Mouse (Mus musculus) layer of hippocampus, postnatal 25 days (tissue): ENCODE results near the gene Gsta2. TPM values are rescaled to one million over a fixed set of nuclear protein-coding genes. Genes with fewer than 3 reads are reported as not detected.
A peak's percentile ranks its signal among the peaks of the same experiment; 100 is the strongest.
"Not testable (repeated sequence)": the region's sequence is repeated elsewhere in the genome, so short reads cannot be mapped to it uniquely, and the experiment has no call there.

Experiments
- DNase-seq, 2 experiments: peaks; one replicate each; pipeline ENCODE4 v3.0.0; 2022; ENCODE audit warnings: mixed read lengths in 2 of 2, low spot score in 1 of 2; ENCODE audit errors: extremely low spot score in 1 of 2
- total RNA-seq, 2 experiments: library from RNA; stranded (reverse); gene quantifications; 2 replicates each; pipeline ENCODE4 v1.2.3; 2021

The Gsta2 gene
- total RNA-seq, 2 experiments from 2014 or later = not detected

DNA sequence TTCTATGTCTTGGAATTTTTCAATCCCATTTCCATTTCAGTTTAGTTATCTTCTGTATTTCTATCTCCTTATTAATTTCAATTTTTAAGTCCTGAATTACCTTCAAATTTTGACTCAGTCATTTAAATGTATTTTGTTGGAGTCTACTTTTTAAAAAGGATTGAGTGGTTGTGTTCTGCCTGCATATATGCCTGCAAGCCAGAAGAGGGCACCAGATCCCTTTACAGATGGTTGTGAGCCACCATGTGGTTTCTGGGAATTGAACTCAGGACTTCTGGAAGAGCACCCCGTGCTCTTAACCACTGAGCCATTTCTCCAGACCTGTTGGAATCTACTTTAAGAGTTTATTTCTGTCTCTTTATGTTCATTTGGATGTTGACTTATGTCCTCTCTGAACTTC is 36.1 kb downstream of the Gsta2 start:
- no peak for DNase-seq

DNA sequence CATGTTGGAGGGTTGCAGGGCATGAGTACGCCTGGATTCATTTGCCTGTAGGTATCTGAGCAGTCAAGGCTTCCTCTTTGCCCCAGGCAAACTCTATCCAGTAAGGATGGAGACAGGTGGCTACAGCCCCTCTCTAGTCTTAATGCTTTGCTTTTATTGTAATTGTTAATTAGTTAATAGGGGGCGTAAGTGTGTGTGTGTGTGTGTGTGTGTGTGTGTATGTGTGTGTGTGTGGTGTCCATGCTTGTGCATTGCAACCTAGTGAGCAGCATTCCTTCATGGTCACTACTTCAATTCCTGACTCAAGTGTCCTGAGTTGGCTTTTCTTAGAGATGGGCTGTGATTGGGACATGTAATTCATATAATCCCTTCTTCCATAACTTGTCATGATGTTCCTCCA is 40.9 kb downstream of the Gsta2 start, which contains the start of gene Omt2a:
Gene Omt2a (minus strand): TSS at position 101 of the 400 bp plus-strand sequence.
- DNase-seq = no peak

DNA sequence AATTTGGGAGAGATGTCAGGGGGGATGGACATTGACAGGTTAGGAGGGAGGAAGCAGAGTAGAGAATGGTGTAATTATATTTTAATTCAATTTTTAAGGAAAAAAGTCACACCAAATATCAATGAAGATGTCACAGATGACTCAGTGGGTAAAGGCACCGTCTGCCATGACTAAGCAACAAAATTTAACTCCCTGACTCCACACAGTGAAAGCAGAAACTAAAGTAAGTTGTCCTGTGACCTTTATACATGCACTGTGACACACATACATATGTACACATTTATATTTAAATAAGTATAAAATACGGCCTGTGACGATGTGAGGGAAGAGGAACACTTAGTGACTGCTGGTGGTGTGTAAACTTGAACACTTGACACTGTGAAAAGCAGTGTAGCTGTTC is 47.5 kb downstream of the Gsta2 start:
- not testable (repeated sequence) for DNase-seq

DNA sequence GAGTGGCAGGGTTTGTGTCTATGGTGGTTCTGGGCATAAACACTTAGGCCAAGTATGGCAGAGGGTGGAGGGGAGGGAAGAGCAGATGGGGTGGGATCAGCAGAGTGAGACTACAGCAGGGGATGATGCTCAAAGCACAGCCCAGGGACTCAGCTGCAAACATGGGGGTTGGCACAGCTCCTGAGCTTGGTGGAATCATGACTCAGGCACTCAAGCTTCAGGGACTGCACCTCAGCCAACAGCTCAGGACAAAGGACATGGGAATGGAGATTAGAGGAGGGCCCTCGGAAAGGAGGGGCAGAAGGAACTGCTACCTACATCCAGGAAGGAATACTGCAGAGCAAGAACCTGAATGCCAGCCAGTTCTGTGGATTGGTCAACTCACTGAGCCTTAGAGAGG is 56.4 kb downstream of the Gsta2 start:
- not testable (repeated sequence) for DNase-seq

DNA sequence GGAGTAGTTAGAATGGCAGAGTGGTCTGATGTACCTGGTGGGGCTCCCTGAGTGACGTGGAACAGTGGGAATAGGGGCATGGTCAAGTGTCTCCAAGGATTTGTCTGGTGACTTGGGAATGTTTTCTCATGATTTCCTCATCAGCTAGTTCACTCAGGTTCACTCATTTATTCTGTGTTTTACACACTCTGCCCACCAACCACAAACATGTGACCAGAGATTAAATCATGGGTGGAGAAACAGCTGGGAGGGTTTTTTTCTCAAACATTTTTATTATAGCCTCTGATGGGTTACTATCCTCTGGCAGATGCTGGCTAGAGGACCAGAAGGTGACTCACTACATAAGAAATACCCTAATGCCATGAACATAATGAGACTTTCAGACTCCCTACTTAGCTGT is 57.4 kb downstream of the Gsta2 start:
- DNase-seq = no peak

DNA sequence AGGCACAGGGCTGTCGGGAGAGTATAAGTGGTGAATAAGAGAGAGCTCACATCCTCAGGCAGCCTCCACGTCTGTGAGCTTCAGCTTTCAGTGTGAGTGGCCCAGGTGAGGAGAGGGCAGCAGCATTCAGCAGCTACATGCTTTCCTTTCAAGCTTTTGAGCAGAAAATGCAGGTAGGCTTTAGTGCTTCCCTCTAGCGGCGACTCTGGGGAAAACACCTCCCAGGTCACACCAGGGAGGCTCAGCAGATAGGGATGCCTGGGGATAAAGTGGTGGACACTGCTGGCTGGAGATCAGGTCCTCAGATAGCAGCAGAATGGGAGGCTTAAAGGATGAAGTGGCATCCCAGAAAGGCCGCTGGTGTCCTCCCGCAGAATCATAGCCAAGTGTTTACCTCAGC is 59.5 kb downstream of the Gsta2 start:
- DNase-seq = peak in 1 of 2 experiments; percentile 57

DNA sequence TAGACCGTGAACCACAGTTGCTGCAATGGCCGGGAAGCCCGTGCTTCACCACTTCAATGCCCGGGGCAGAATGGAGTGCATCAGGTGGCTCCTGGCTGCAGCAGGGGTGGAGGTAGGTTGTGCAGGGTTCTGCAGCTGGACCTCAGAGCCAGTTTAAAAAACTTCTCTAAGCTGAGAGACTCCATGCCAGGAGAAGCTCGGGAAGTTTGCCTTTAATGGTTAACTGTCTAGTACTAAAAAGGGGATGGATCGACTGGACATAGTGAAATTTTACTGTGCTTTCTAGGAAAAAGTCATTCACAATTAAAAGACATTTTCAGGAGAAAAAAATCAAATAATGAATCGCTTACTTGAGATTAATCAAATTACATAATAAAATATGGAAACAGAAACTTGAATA is 60.8 kb downstream of the Gsta2 start:
- DNase-seq = not testable (repeated sequence)

DNA sequence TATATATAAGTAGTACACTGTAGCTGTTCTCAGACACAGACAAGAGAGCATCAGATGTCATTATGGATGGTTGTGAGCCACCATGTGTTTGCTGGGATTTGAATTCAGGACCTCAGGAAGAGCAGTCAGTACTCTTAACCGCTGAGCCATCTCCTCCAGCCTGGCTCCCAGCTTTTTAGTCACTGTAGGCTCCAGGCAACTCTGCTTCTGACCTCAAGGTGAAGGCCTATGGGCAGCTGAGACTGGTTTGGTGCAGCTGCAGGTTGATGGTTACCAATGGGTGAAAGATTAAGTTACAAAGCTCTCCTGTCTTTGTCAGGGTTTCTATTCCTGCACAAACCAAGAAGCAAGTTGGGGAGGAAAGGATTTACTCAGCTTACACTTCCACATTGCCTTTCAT is 61.9 kb downstream of the Gsta2 start:
- DNase-seq = not testable (repeated sequence)

DNA sequence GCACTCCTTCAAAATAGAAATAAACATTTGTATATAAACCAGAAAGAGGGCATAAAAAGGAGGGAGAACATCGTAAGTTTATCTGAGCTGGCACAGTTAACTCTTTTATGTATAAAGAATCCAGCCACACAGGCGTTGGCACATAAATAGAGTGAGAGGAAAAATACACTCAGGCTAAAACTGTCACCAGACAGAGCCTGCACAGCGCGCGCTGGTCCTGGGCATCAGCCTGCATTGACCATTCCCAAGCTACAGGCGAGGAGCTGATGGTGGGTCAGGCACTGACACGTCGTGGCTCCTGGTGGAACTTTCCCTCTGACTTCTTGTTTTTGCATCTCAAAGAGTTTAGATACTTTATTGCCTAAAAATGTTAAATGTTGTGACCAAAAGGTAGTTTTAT is 63.1 kb downstream of the Gsta2 start:
- not testable (repeated sequence) for DNase-seq

DNA sequence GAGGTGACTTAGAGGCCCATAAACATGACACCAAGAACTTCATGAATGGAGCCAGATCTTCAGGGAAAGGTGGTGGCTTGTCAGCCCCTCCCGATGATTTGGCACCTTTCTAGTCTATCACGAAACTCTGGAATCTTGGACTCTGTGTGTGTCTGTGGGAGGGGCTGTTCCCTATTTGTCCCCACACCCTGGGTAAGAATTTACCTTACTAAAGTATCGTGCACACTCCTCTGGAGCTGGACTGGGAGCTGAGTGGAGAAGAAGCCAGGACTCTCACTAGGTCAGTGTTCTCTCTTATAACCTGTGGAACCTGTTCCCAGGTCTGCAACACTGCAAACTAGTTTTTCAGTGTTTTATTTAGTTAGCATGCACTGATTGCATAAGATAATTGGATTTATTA is 65.9 kb downstream of the Gsta2 start, which contains the start of gene Gm10639:
Gene Gm10639 (plus strand): TSS at position 201 of the 400 bp plus-strand sequence.
- DNase-seq = not testable (repeated sequence)

DNA sequence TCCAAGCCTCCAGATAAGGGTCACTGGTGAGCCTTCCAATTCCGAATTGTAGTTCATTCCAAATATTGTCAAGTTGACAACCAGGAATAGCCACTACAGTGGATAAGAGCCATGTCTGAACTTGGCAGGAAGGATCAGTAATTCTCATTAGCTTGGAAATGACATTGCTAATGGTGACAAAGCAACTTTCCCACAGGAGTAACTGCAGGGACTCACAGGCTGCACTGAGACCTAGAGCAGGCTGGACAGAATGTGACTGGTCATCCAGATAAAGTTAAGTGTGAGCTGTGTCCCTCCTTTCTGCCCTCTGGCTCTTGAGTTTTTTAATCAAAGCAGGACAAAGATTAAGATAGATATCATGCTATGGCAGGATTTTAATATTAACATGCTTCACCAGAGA is 66.5 kb downstream of the Gsta2 start:
- DNase-seq = not testable (repeated sequence)

DNA sequence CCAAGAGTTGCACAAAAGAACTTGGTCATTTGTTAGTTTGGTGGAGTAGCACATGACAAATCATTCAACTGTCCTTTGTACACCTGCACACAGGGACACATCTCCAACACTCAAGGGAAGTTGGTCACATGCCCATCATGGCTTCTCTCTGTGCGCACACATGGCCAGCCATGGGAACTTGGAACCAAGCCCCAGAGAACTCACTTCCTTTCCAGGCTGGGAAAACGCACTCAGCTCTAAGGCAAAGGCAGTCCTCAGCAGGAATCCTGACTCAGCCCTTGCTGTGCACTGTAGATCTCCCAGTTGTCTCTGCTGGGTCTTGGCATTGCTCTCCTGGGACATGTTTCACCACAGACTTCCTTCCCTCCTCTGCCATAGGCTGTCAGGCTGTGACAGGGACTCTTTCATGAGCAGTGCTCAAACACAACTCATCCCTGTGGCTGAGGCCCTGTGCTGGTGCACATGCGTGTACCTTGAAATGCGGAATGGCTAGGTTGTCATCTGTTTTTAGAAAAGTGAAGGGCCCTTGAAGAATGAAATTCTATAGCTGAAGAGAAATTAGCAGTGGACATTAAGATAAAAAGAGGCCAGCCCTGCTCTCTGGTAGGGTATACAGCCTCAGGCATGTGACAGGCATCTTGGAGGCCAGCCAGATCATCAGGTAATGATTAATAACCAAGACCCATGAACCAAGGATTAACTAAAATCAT is 73.4 kb downstream of the Gsta2 start:
- DNase-seq = not testable (repeated sequence)

Other genes starting within 250 kb of the Gsta2 start
- gene Fbxo9, start 246.7 kb downstream of the Gsta2 start, total RNA-seq = 100 to 1,000 TPM in 1 of 2 experiments, 10 to 100 TPM in 1; 96.4 to 102 TPM
- 10 to 100 TPM; 22.6 to 27.0 TPM for gene Ick, start 246.6 kb downstream of the Gsta2 start, total RNA-seq
- gene Gsta4, start 173.0 kb downstream of the Gsta2 start, total RNA-seq = 10 to 100 TPM; 41.7 to 58.1 TPM
- not detected for gene Gsta1, start 125.1 kb downstream of the Gsta2 start, total RNA-seq
- not detected for gene Gm3776, start 98.7 kb downstream of the Gsta2 start, total RNA-seq
- gene Gm10639, start 65.9 kb downstream of the Gsta2 start, total RNA-seq = not detected
- gene Omt2a, start 41.0 kb downstream of the Gsta2 start, total RNA-seq = not detected
- gene Omt2b, start 28.2 kb downstream of the Gsta2 start, total RNA-seq = not detected
- not detected for gene Dppa5a, start 12.4 kb upstream of the Gsta2 start, total RNA-seq
- not detected for gene Ooep, start 22.9 kb upstream of the Gsta2 start, total RNA-seq
- under 1 TPM in 1 of 2 experiments, not detected in 1; 0.16 TPM for gene Ddx43, start 40.0 kb upstream of the Gsta2 start, total RNA-seq
- 1 to 10 TPM in 1 of 2 experiments, under 1 TPM in 1; 0.74 to 1.2 TPM for gene Cgas, start 87.4 kb upstream of the Gsta2 start, total RNA-seq
- 10 to 100 TPM; 20.6 to 23.7 TPM for gene Mto1, start 92.4 kb upstream of the Gsta2 start, total RNA-seq
- 1 to 10 TPM in 1 of 2 experiments, under 1 TPM in 1; 0.89 to 1.1 TPM for gene Gm17324, start 93.0 kb upstream of the Gsta2 start, total RNA-seq
- gene Eef1a1, start 133.4 kb upstream of the Gsta2 start, total RNA-seq = 1,000 to 10,000 TPM; 3,010 to 3,306 TPM
- gene Slc17a5, start 232.3 kb upstream of the Gsta2 start, total RNA-seq = 10 to 100 TPM; 18.8 to 20.7 TPM